Mouse (Mus musculus) lung, adult 2 months (tissue): ENCODE data around the gene Reg2.

Source experiments
- CTCF ChIP-seq: fragments of 200-500 bp; IDR thresholded peaks from 2 replicates; pipeline ENCODE4 v1.5.1; 2011; ENCODE audit warnings: mild to moderate bottlenecking, low read length, control low read depth; ENCODE audit not compliant: insufficient read depth
- POLR2A ChIP-seq: fragments of 200-500 bp; IDR thresholded peaks from 2 replicates; pipeline ENCODE4 v1.6.1; 2011; ENCODE audit warnings: low read depth, mild to moderate bottlenecking, control low read depth, low read length, borderline replicate concordance; ENCODE audit errors: extremely low read depth

GRCm38 (mm10) chr6:78425497-78425896 lies 30.1 kb downstream of the Reg2 start:
- TF ChIP-seq CTCF (no peak), POLR2A (no peak)
